Mouse (Mus musculus) liver, embryonic 13.5 days (tissue): ENCODE results near the gene Muc1. TPM values are rescaled to one million over a fixed set of nuclear protein-coding genes. Genes with fewer than 3 reads are reported as not detected.
A peak's percentile ranks its signal among the peaks of the same experiment; 100 is the strongest.

Experiments used
- microRNA counts: library from miRNA; unstranded; fragments of <30 nt; microRNA quantifications from one replicate; lab custom pipeline; 2016
- microRNA-seq: library from miRNA; unstranded; fragments of <30 nt; microRNA quantifications from one replicate; pipeline ENCODE4, GENCODE M21; 2016
- polyA plus RNA-seq: library from polyadenylated mRNA; unstranded; fragments of >200 nt; fragmentation: Nextera tagmentation; extraction: Ambion mirVana; gene quantifications from 2 replicates; pipeline ENCODE4 v1.2.1, GENCODE M21; 2015

The Muc1 gene
- polyA plus RNA-seq, 1 experiment from 2014 or later, result 0.14 TPM

MicroRNAs within 50 kb of the gene (microRNA counts, 519-probe panel; counts per million panel counts)
- microRNA mmu-miR-92b (lab: Ali Mortazavi, UCI), result 114 counts per million

Small RNAs within 50 kb of the gene (microRNA-seq; reads per million reads assigned to microRNA genes)
- 86.1 reads per million, percentile 49 among the genes with 10 or more reads in this experiment for gene Mir92b

Other genes starting within 250 kb of the Muc1 start
- gene Rusc1, start 135.7 kb upstream of the Muc1 start, polyA plus RNA-seq, result 5.5 and 5.9 TPM in 2 replicates
- not detected in 2 replicates for gene Gm43738, start 128.0 kb upstream of the Muc1 start, polyA plus RNA-seq
- gene Fdps, start 127.1 kb upstream of the Muc1 start, polyA plus RNA-seq, result 274 and 295 TPM in 2 replicates
- gene Pklr, start 92.9 kb upstream of the Muc1 start, polyA plus RNA-seq, result 133 and 136 TPM in 2 replicates
- 0.75 and 0.78 TPM in 2 replicates for gene Hcn3, start 68.9 kb upstream of the Muc1 start, polyA plus RNA-seq
- 10.3 and 10.8 TPM in 2 replicates for gene Clk2, start 64.3 kb upstream of the Muc1 start, polyA plus RNA-seq
- gene Scamp3, start 51.6 kb upstream of the Muc1 start, polyA plus RNA-seq, result 67.4 and 72.1 TPM in 2 replicates
- gene Fam189b, start 45.9 kb upstream of the Muc1 start, polyA plus RNA-seq, result 2.8 and 3.9 TPM in 2 replicates
- gene Gba, start 26.1 kb upstream of the Muc1 start, polyA plus RNA-seq, result 21.7 and 23.7 TPM in 2 replicates
- gene Thbs3, start 13.9 kb upstream of the Muc1 start, polyA plus RNA-seq, result 1.0 and 1.5 TPM in 2 replicates
- gene Mtx1, start 2.0 kb upstream of the Muc1 start, polyA plus RNA-seq, result 152 and 155 TPM in 2 replicates
- gene Krtcap2, start 16.9 kb downstream of the Muc1 start, polyA plus RNA-seq, result 152 and 155 TPM in 2 replicates
- 0.14 and 0.23 TPM in 2 replicates for gene Trim46, start 17.3 kb downstream of the Muc1 start, polyA plus RNA-seq
- gene Dpm3, start 30.3 kb downstream of the Muc1 start, polyA plus RNA-seq, result 57.2 and 64.5 TPM in 2 replicates
- gene Slc50a1, start 41.5 kb downstream of the Muc1 start, polyA plus RNA-seq, result 17.4 and 18.0 TPM in 2 replicates
- gene Efna1, start 52.1 kb downstream of the Muc1 start, polyA plus RNA-seq, result 4.3 and 4.6 TPM in 2 replicates
- gene Efna3, start 93.9 kb downstream of the Muc1 start, polyA plus RNA-seq, result 0.32 and 0.41 TPM in 2 replicates
- 1.0 and 1.2 TPM in 2 replicates for gene Efna4, start 109.0 kb downstream of the Muc1 start, polyA plus RNA-seq
- gene Adam15, start 120.9 kb downstream of the Muc1 start, polyA plus RNA-seq, result 9.5 and 9.6 TPM in 2 replicates
- gene Dcst2, start 132.9 kb downstream of the Muc1 start, polyA plus RNA-seq, result 0.07 and 0.08 TPM in 2 replicates
- not detected in 2 replicates for gene Dcst1, start 136.2 kb downstream of the Muc1 start, polyA plus RNA-seq
- gene Zbtb7b, start 165.7 kb downstream of the Muc1 start, polyA plus RNA-seq, result 0.97 and 1.8 TPM in 2 replicates
- gene Lenep, start 173.7 kb downstream of the Muc1 start, polyA plus RNA-seq, result not detected in 2 replicates
- 18.0 and 18.7 TPM in 2 replicates for gene Flad1, start 182.8 kb downstream of the Muc1 start, polyA plus RNA-seq
- gene Cks1b, start 189.3 kb downstream of the Muc1 start, polyA plus RNA-seq, result 282 and 301 TPM in 2 replicates
- gene Shc1, start 189.4 kb downstream of the Muc1 start, polyA plus RNA-seq, result 42.3 and 51.4 TPM in 2 replicates
- gene Pygo2, start 201.2 kb downstream of the Muc1 start, polyA plus RNA-seq, result 11.0 and 12.0 TPM in 2 replicates
- gene Pbxip1, start 207.6 kb downstream of the Muc1 start, polyA plus RNA-seq, result 6.0 and 6.8 TPM in 2 replicates
- gene Pmvk, start 225.5 kb downstream of the Muc1 start, polyA plus RNA-seq, result 39.5 and 40.4 TPM in 2 replicates